Mouse (Mus musculus) heart, embryonic 13.5 days (tissue): ENCODE results near the gene Atg9a. TPM values are rescaled to one million over a fixed set of nuclear protein-coding genes. Genes with fewer than 3 reads are reported as not detected.

Source experiments
- ATAC-seq: fragments of 200-750 bp; cut with Nextera tagmentation; 2 replicates; pipeline ENCODE4 v1.8.0; 2017; ENCODE audit warnings: moderate TSS enrichment; ENCODE audit not compliant: insufficient number of reproducible peaks, low FRiP score, low TSS enrichment; ENCODE audit errors: extremely low read depth
- H3K27ac ChIP-seq: fragments of 300-500 bp; sonication (generic); replicated peaks from 2 replicates; pipeline ENCODE4 v1.5.1; 2015; ENCODE audit warnings: moderate library complexity, mild to moderate bottlenecking, inconsistent platforms
- H3K27me3 ChIP-seq: fragments of 300-500 bp; sonication (generic); replicated peaks from 2 replicates; pipeline ENCODE4 v1.6.1; 2015; ENCODE audit warnings: mild to moderate bottlenecking, inconsistent platforms
- H3K36me3 ChIP-seq: fragments of 300-500 bp; sonication (generic); 2 replicates; pipeline ENCODE4 v1.6.1; 2015; ENCODE audit warnings: mild to moderate bottlenecking, inconsistent platforms
- H3K4me1 ChIP-seq: fragments of 300-500 bp; sonication (generic); 2 replicates; pipeline ENCODE4 v1.6.1; 2015; ENCODE audit warnings: inconsistent platforms
- H3K4me2 ChIP-seq: fragments of 300-500 bp; sonication (generic); 2 replicates; pipeline ENCODE4 v1.6.1; 2015; ENCODE audit warnings: inconsistent platforms, mild to moderate bottlenecking, moderate library complexity
- H3K4me3 ChIP-seq: fragments of 300-500 bp; sonication (generic); 2 replicates; pipeline ENCODE4 v1.5.1; 2015; ENCODE audit warnings: moderate library complexity, mild to moderate bottlenecking, inconsistent platforms
- H3K9ac ChIP-seq: fragments of 300-500 bp; sonication (generic); 2 replicates; pipeline ENCODE4 v1.6.1; 2015; ENCODE audit warnings: inconsistent platforms, mild to moderate bottlenecking, moderate library complexity
- H3K9me3 ChIP-seq: fragments of 300-500 bp; sonication (generic); 2 replicates; pipeline ENCODE4 v1.6.1; 2016; ENCODE audit warnings: inconsistent platforms
- WGBS: fragments of 180-500 bp; shearing (Covaris S2); methylation state at CpG from one replicate; pipeline ENCODE4 v1.1.7; 2015; ENCODE audit warnings: mixed read lengths; 5-methylcytosine and 5-hydroxymethylcytosine counted together
- polyA plus RNA-seq: library from polyadenylated mRNA; unstranded; fragments of >200 nt; fragmentation: Nextera tagmentation; extraction: Ambion mirVana; gene quantifications from 2 replicates; pipeline ENCODE4 v1.2.1, GENCODE M21; 2015

Atg9a gene
- polyA plus RNA-seq, 1 experiment from 2014 or later: 30.4 TPM

- no peak overlapping the region for H3K27ac ChIP-seq
- peaks cover 30% of the 10 kb centered on the region for H3K4me1 ChIP-seq
- H3K27me3 ChIP-seq: peaks cover 19% of the 10 kb centered on the region
- 52% methylated on average over 2 of the region's 2 CpGs for WGBS
- no peak overlapping the region for H3K4me2 ChIP-seq
- no peak overlapping the region for H3K4me3 ChIP-seq
- ATAC-seq: no peak
- no peaks in the 10 kb centered on the region for H3K9me3 ChIP-seq
- no peaks in the 10 kb centered on the region for H3K36me3 ChIP-seq
- H3K9ac ChIP-seq: no peak overlapping the region
Measured at GRCm38 (mm10) chr1:75226138-75226537, 34.1 kb upstream of the Atg9a start.

GRCm38 (mm10) chr1:75225473-75225872, 33.5 kb upstream of the Atg9a start:
- 39% methylated on average over 3 of the region's 3 CpGs for WGBS

GRCm38 (mm10) chr1:75223532-75223931, 31.5 kb upstream of the Atg9a start:
- peaks cover 44% of the 10 kb centered on the region for H3K27me3 ChIP-seq
- no peak overlapping the region for H3K4me3 ChIP-seq
- ATAC-seq: no peak
- H3K36me3 ChIP-seq: no peaks in the 10 kb centered on the region
- H3K9ac ChIP-seq: no peak overlapping the region
- no peak overlapping the region for H3K4me2 ChIP-seq
- no peaks in the 10 kb centered on the region for H3K9me3 ChIP-seq
- peaks cover 39% of the 10 kb centered on the region for H3K4me1 ChIP-seq
- H3K27ac ChIP-seq: no peak overlapping the region
- 52% methylated on average over 6 of the region's 6 CpGs for WGBS

More at GRCm38 (mm10) chr1:75225473-75225872, 33.5 kb upstream of the Atg9a start:
- Histone ChIP-seq H3K27ac (no peak overlapping the region), H3K9me3 (no peaks in the 10 kb centered on the region), H3K9ac (no peak overlapping the region), H3K27me3 (peaks cover 26% of the 10 kb centered on the region), H3K4me1 (peaks cover 30% of the 10 kb centered on the region), H3K4me2 (no peak overlapping the region), H3K4me3 (no peak overlapping the region), H3K36me3 (no peaks in the 10 kb centered on the region)
- no peak for ATAC-seq

- peaks cover 44% of the 10 kb centered on the region for H3K4me1 ChIP-seq
- no peak overlapping the region for H3K27ac ChIP-seq
- H3K27me3 ChIP-seq: peaks cover 50% of the 10 kb centered on the region
- H3K9ac ChIP-seq: no peak overlapping the region
- H3K4me3 ChIP-seq: no peak overlapping the region
- no peaks in the 10 kb centered on the region for H3K36me3 ChIP-seq
- WGBS: 65% methylated on average over 6 of the region's 6 CpGs
- ATAC-seq: no peak
- H3K4me2 ChIP-seq: no peak overlapping the region
- no peaks in the 10 kb centered on the region for H3K9me3 ChIP-seq
Measured at GRCm38 (mm10) chr1:75222926-75223325, 30.9 kb upstream of the Atg9a start.

GRCm38 (mm10) chr1:75221538-75221937, 29.5 kb upstream of the Atg9a start:
- 75% methylated on average over 3 of the region's 3 CpGs for WGBS
- peaks cover 64% of the 10 kb centered on the region for H3K27me3 ChIP-seq
- no peak overlapping the region for H3K9ac ChIP-seq
- H3K4me2 ChIP-seq: no peak overlapping the region
- H3K4me3 ChIP-seq: no peak overlapping the region
- no peak overlapping the region for H3K27ac ChIP-seq
- no peaks in the 10 kb centered on the region for H3K36me3 ChIP-seq
- H3K4me1 ChIP-seq: peaks cover 38% of the 10 kb centered on the region
- ATAC-seq: no peak
- H3K9me3 ChIP-seq: no peaks in the 10 kb centered on the region

GRCm38 (mm10) chr1:75219531-75219930, 27.5 kb upstream of the Atg9a start, which contains the start of gene Tuba4a:
Gene Tuba4a, minus strand, starts transcription at chr1:75219865.
- Histone ChIP-seq H3K27me3 (peaks cover 72% of the 10 kb centered on the region), H3K27ac (peak within 1 kb of the TSS; percentile 54), H3K4me2 (peak within 1 kb of the TSS; percentile 99), H3K36me3 (peaks cover 17% of the 10 kb centered on the region), H3K9ac (peak within 1 kb of the TSS; percentile 83), H3K4me1 (peaks cover 24% of the 10 kb centered on the region), H3K4me3 (peak within 1 kb of the TSS; percentile 68), H3K9me3 (no peaks in the 10 kb centered on the region)
- 1% methylated on average over 34 of the region's 34 CpGs for WGBS
- 0 out of 2 replicates have a peak, but pooled peaks have one; percentile 6 for ATAC-seq

- Histone ChIP-seq H3K36me3 (peaks cover 21% of the 10 kb centered on the region), H3K27me3 (peaks cover 69% of the 10 kb centered on the region), H3K9ac (peak overlapping the region; percentile 83), H3K4me3 (peak overlapping the region; percentile 68), H3K4me1 (peaks cover 24% of the 10 kb centered on the region), H3K9me3 (no peaks in the 10 kb centered on the region), H3K4me2 (peak overlapping the region; percentile 99), H3K27ac (peak overlapping the region; percentile 54)
- ATAC-seq: peak; percentile 85
- under 1% methylated on average over 24 of the region's 24 CpGs for WGBS
Measured at GRCm38 (mm10) chr1:75219078-75219477, 27.1 kb upstream of the Atg9a start.

GRCm38 (mm10) chr1:75218227-75219001, 26.4 kb upstream of the Atg9a start:
- peaks cover 27% of the 10 kb centered on the region for H3K4me1 ChIP-seq
- H3K27me3 ChIP-seq: peaks cover 69% of the 10 kb centered on the region
- H3K9me3 ChIP-seq: no peaks in the 10 kb centered on the region
- ATAC-seq: peak; percentile 72
- H3K4me2 ChIP-seq: peak overlapping the region; percentile 99
- 1% methylated on average over 38 of the region's 38 CpGs for WGBS
- peak overlapping the region; percentile 68 for H3K4me3 ChIP-seq
- H3K27ac ChIP-seq: peak overlapping the region; percentile 54
- H3K36me3 ChIP-seq: peaks cover 28% of the 10 kb centered on the region
- peak overlapping the region; percentile 83 for H3K9ac ChIP-seq

GRCm38 (mm10) chr1:75217893-75218226, 25.9 kb upstream of the Atg9a start:
- Histone ChIP-seq H3K27me3 (peaks cover 69% of the 10 kb centered on the region), H3K9ac (peak overlapping the region; percentile 83), H3K4me2 (peak overlapping the region; percentile 99), H3K9me3 (no peaks in the 10 kb centered on the region), H3K4me3 (peak overlapping the region; percentile 68), H3K27ac (peak overlapping the region; percentile 54; the same call in 1 of the 2 replicates), H3K36me3 (peaks cover 34% of the 10 kb centered on the region), H3K4me1 (peaks cover 33% of the 10 kb centered on the region)
- ATAC-seq: no peak
- WGBS: 4% methylated on average over 6 of the region's 6 CpGs

- 67% methylated on average over 13 of the region's 13 CpGs for WGBS
- Histone ChIP-seq H3K27me3 (peaks cover 61% of the 10 kb centered on the region), H3K4me3 (peak overlapping the region; percentile 68), H3K4me2 (peak overlapping the region; percentile 99), H3K9ac (no peak overlapping the region; the same call in 1 of the 2 replicates), H3K4me1 (peaks cover 40% of the 10 kb centered on the region), H3K9me3 (no peaks in the 10 kb centered on the region), H3K36me3 (peaks cover 42% of the 10 kb centered on the region), H3K27ac (0 out of 2 replicates have a peak overlapping the region, but pooled peaks have one; percentile 18)
- no peak for ATAC-seq
Measured at GRCm38 (mm10) chr1:75216797-75217585, 25.0 kb upstream of the Atg9a start.

GRCm38 (mm10) chr1:75215785-75216184, 23.8 kb upstream of the Atg9a start:
- Histone ChIP-seq H3K4me2 (no peak overlapping the region), H3K9me3 (no peaks in the 10 kb centered on the region), H3K4me3 (no peak overlapping the region), H3K27me3 (peaks cover 49% of the 10 kb centered on the region), H3K36me3 (peaks cover 46% of the 10 kb centered on the region), H3K27ac (no peak overlapping the region), H3K9ac (no peak overlapping the region), H3K4me1 (peaks cover 50% of the 10 kb centered on the region)
- ATAC-seq: no peak
- 92% methylated on average over 9 of the region's 9 CpGs for WGBS
